Mouse (Mus musculus) liver, embryonic 14.5 days (tissue): ENCODE measurements around the gene Ppp4c. TPM values are rescaled to one million over a fixed set of nuclear protein-coding genes. Genes with fewer than 3 reads are reported as not detected.

Experiments used
- ATAC-seq: fragments of 200-750 bp; cut with Nextera tagmentation; 2 replicates; pipeline ENCODE4 v1.8.0; 2017; ENCODE audit warnings: moderate number of reproducible peaks, mild to moderate bottlenecking, moderate library complexity; ENCODE audit not compliant: insufficient read depth
- DNase-seq, 3 experiments: peaks; one replicate each; pipeline ENCODE4 v3.0.0-alpha.2; 2012 to 2013; ENCODE audit warnings: low read depth in 3 of 3, low spot score in 3 of 3
- H3K27ac ChIP-seq: fragments of 300-500 bp; sonication (generic); 2 replicates; pipeline ENCODE4 v1.5.1; 2014; ENCODE audit warnings: moderate library complexity, mild to moderate bottlenecking, control low read depth, inconsistent platforms
- H3K27me3 ChIP-seq: fragments of 300-500 bp; sonication (generic); 2 replicates; pipeline ENCODE4 v1.6.1; 2014; ENCODE audit warnings: mild to moderate bottlenecking, low read length, moderate library complexity; ENCODE audit not compliant: control insufficient read depth, insufficient read depth
- H3K36me3 ChIP-seq: fragments of 300-500 bp; sonication (generic); replicated peaks from 2 replicates; pipeline ENCODE4 v1.6.1; 2014; ENCODE audit warnings: low read depth; ENCODE audit not compliant: control insufficient read depth, insufficient read depth
- H3K4me1 ChIP-seq, 2 experiments: fragments of 200-500 bp in 1 of 2; fragments of 300-500 bp in 1 of 2; sonication (generic) in 1 of 2; replicated peaks; 2 replicates each; pipeline ENCODE4 v1.6.1; 2012 to 2014; ENCODE audit warnings: antibody characterized with exemption in 1 of 2, inconsistent platforms in 1 of 2, low read length in 1 of 2; ENCODE audit not compliant: control insufficient read depth in 2 of 2, insufficient read depth in 2 of 2
- H3K4me2 ChIP-seq: fragments of 300-500 bp; sonication (generic); 2 replicates; pipeline ENCODE4 v1.6.1; 2014; ENCODE audit warnings: low read depth, mild to moderate bottlenecking, control low read depth, moderate library complexity
- H3K4me3 ChIP-seq, 2 experiments: fragments of 200-500 bp in 1 of 2; fragments of 300-500 bp in 1 of 2; sonication (generic) in 1 of 2; 2 replicates each; pipeline ENCODE4 v1.5.1; 2012 to 2014; ENCODE audit warnings: low read depth in 2 of 2, low read length in 2 of 2, mild to moderate bottlenecking in 2 of 2, control low read depth in 1 of 2, inconsistent platforms in 1 of 2, moderate library complexity in 1 of 2; ENCODE audit not compliant: insufficient read depth in 1 of 2
- H3K9ac ChIP-seq: fragments of 300-500 bp; sonication (generic); replicated peaks from 2 replicates; pipeline ENCODE4 v1.6.1; 2014; ENCODE audit warnings: mild to moderate bottlenecking, control low read depth, moderate library complexity
- H3K9me3 ChIP-seq: fragments of 300-500 bp; sonication (generic); 2 replicates; pipeline ENCODE4 v1.6.1; 2016; ENCODE audit warnings: low read length, mixed read lengths; ENCODE audit not compliant: control insufficient read depth
- CTCF ChIP-seq: IDR thresholded peaks from 2 replicates; pipeline ENCODE4 v1.5.1; 2016; ENCODE audit warnings: antibody characterized with exemption, low read depth, control low read depth
- EP300 ChIP-seq: IDR thresholded peaks from 2 replicates; pipeline ENCODE4 v1.6.1; 2016; ENCODE audit warnings: antibody characterized with exemption, low read depth
- WGBS: fragments of 180-500 bp; shearing (Covaris S2); extraction: QIAGEN DNeasy Blood & Tissue Kit; methylation state at CpG from one replicate; pipeline ENCODE4 v1.1.7; 2014; ENCODE audit not compliant: insufficient replicate concordance; 5-methylcytosine and 5-hydroxymethylcytosine counted together
- polyA plus RNA-seq, 2 experiments: library from polyadenylated mRNA; depleted of rRNA in 1 of 2; stranded (reverse) in 1 of 2; unstranded in 1 of 2; fragments of >200 nt; fragmentation: Nextera tagmentation in 1 of 2; extraction: Ambion mirVana in 1 of 2; gene quantifications; 2 replicates each; pipeline versions ENCODE4 v1.2.1 to v1.2.3; 2012 to 2014

Ppp4c gene
- polyA plus RNA-seq, 2 experiments, result 83.2 to 105 TPM

DNA sequence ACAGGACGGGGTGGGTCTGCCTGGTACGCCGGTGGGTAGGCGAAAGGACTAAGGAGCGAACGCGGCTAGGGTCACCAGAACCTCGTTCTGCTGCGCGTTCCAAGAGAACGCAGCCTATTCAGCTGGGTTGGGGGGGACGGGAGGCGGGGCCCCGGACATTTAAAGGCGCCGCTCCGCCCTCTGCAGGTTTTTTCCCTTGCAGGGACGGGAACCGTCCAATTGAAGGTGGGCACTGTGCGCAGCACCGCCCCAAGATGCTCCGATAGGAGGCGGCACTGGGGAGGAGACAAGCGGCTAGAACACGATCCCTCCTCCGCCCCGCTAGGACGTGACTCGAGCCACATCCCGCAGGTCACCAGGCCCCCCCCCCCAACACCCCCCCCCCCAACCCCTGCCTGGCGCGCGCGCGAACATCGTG is 6.8 kb upstream of the Ppp4c start:
- H3K27me3 ChIP-seq, result no peaks in the 10 kb centered on the region
- H3K4me2 ChIP-seq, result peak overlapping the region; percentile 99
- DNase-seq, result peak; percentile 89 to 93 (median 92)
- peaks cover 13 to 23% of the 10 kb centered on the region in 2 experiments for H3K4me1 ChIP-seq
- WGBS, result under 1% methylated on average over 30 of the region's 36 CpGs
- peak; percentile 94 for ATAC-seq
- no peaks in the 10 kb centered on the region for H3K9me3 ChIP-seq
- TF ChIP-seq CTCF (no peak), EP300 (no peak)
- peak overlapping the region; percentile 70 to 72 for H3K4me3 ChIP-seq
- H3K36me3 ChIP-seq, result peaks cover 21% of the 10 kb centered on the region
- H3K9ac ChIP-seq, result peak overlapping the region; percentile 81
- peak overlapping the region; percentile 84 for H3K27ac ChIP-seq

- ATAC-seq (peak; percentile 52), DNase-seq (no peak)
- no peaks in the 10 kb centered on the region for H3K9me3 ChIP-seq
- under 1% methylated on average over 40 of the region's 40 CpGs for WGBS
- H3K36me3 ChIP-seq, result peaks cover 21% of the 10 kb centered on the region
- H3K4me2 ChIP-seq, result peak overlapping the region; percentile 99
- no peaks in the 10 kb centered on the region for H3K27me3 ChIP-seq
- H3K4me3 ChIP-seq, result peak overlapping the region; percentile 70 to 72
- peaks cover 13 to 23% of the 10 kb centered on the region in 2 experiments for H3K4me1 ChIP-seq
- no peak; the same call in 1 of the 2 replicates for TF ChIP-seq CTCF
- TF ChIP-seq EP300, result no peak
- H3K27ac ChIP-seq, result peak overlapping the region; percentile 84
- H3K9ac ChIP-seq, result peak overlapping the region; percentile 81
These were observed 6.1 kb upstream of the Ppp4c start for GRCm38 (mm10) chr7:126798127-126799049.

DNA sequence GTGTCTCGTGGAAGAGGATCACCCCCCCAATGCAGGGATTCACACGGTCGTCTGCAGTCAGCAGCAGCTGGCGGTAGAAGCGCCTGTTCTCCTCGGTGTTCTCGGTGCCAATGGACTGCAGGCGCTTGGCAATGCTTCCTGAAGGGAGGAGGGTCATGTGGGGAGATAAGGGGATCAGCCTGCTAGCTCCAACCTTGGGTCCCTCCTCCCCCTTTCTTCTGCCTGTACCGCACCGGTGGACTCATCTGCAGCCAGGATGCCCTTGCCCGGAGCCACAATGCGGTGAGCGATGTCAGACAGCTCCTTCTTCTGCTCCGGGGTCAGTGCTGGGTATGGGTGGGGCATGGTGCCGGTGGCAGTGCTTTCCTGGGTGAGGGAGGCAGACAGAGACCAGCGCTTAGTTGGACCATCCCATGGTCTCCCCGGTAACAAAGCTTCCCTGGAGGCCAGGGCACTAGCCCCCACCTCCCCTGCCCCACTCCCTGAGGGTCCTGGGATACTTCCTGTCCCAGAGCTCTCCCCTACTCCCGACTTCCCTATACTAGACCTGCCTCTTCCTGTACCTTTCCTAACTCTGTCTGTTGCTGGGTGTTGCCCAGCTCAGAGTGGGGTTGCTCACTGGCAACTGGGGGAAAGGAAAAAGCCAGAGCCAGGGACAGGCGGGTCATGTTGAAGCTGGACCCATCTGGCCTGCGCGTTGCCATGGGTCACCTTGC is 5.3 kb upstream of the Ppp4c start, which contains the start of gene Fam57b:
TSS of gene Fam57b (plus strand) at position 258 of the 716 bp plus-strand sequence.
- no peak for DNase-seq
- TF ChIP-seq CTCF (no peak), EP300 (no peak)
- Histone ChIP-seq H3K36me3 (peaks cover 21% of the 10 kb centered on the region), H3K4me3 (peak within 1 kb of the TSS; percentile 70 to 72), H3K4me2 (peak within 1 kb of the TSS; percentile 99), H3K9ac (peak within 1 kb of the TSS; percentile 81), H3K27ac (peak within 1 kb of the TSS; percentile 84), H3K4me1 (peaks cover 19 to 27% of the 10 kb centered on the region in 2 experiments), H3K9me3 (no peaks in the 10 kb centered on the region), H3K27me3 (no peaks in the 10 kb centered on the region)
- 7% methylated on average over 21 of the region's 21 CpGs for whole genome bisulfite sequencing
- ATAC-seq, result no peak

DNA sequence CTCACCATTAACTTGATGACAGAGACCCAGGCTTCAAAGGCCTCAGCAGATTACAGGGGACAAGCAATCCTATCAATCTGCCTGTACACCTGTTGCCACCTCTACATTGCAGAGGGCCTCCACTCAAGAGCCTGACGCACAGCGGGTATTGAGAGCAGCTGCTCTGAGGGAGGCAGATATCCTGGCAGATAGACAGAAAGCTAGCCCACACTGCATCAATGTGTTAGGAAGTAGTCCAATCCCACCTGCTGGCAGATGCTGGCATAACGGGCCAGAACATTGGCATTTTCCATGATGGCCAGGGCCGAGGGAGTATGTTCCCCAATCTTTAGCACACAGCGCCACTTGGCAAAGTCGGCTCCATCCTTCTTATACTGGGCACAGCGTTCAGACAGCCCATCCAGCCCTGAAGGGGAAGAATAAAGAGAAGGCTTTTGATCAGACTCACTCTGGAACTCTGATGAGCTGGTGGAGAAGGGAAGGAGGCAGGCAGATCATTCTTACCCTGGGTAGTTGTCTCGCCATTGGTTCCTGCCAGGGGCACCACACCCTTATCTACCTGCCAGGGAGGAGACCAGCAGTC is 4.1 kb upstream of the Ppp4c start:
- no peak for DNase-seq
- Histone ChIP-seq H3K9ac (no peak overlapping the region), H3K36me3 (peaks cover 21% of the 10 kb centered on the region), H3K9me3 (no peaks in the 10 kb centered on the region), H3K27me3 (no peaks in the 10 kb centered on the region), H3K27ac (no peak overlapping the region), H3K4me3 (no peak overlapping the region), H3K4me2 (no peak overlapping the region), H3K4me1 (peaks cover 19 to 29% of the 10 kb centered on the region in 2 experiments)
- TF ChIP-seq CTCF (peak; percentile 66), EP300 (no peak)
- ATAC-seq, result no peak
- 72% methylated on average over 8 of the region's 8 CpGs for WGBS
